Comparison of ENCODE assay signal across 11 mouse cellular contexts in the genomic region with DNA sequence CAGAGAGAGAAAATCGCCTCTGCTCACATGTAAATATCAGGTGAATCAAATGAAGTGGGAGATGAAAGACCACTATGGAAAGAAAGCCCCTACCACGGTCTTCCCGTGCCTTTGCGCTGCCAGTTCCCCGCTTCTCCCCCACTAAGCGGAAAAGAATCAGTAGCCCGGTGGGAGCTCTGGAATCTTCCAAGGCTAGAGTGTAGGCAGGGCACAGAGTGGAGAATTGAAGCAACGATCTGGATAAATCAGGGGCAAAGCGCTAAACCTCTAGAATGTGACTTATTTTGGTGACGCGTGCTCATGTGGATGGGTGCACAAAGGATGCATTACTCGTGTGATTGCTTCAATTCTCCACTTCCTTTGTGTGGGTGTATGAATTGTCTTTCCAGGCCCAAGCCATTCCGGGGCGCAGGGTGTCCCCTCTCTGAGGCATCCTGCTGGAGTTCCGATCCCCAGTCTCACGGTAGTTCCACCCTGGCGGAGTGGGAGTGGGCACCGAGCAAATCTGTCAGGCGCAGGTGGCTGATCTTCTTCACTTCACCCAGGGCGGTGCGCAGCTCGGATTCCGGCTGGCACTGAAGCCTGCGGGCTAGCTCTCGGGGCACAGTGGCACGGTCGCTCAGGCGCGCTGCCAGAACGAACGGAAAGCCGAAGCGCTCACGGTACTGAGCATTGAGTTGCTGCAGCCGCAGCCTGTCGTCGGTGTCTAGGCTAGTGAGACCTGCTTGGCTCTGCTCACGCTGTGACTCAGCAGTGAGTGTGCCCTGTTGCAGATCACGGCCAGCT. TPM values are rescaled to one million over a fixed set of nuclear protein-coding genes. Genes with fewer than 3 reads are reported as not detected.
A peak's percentile ranks its signal among the peaks of the same experiment; 100 is the strongest.
DNase-seq lines count a peak whose midpoint lies in the region; ATAC-seq and TF ChIP-seq lines count a peak whose summit lies in the region.
"Had no signal": no experiment of that assay in that cellular context is flagged by ENCODE, and none has a peak within 500 bp of the region (broad histone marks: within the 10 kb centered on the region; RNA-seq: fewer than 3 reads in every experiment).

No protein-coding gene starts in this region.

- no peak overlapping the region for H3K4me3 ChIP-seq in hindbrain, embryonic 11.5 days (ENCODE audit: low read depth, low read length)
- no peak overlapping the region for H3K4me3 ChIP-seq in hindbrain, embryonic 12.5 days
- H3K4me3 ChIP-seq in left cerebral cortex, adult 2 months: no peak overlapping the region
- H3K4me3 ChIP-seq in liver, embryonic 12.5 days: no peak overlapping the region
- H3K4me3 ChIP-seq: lung, embryonic 15.5 days had no signal

- H3K27me3 ChIP-seq in hindbrain, embryonic 11.5 days (ENCODE audit: control insufficient read depth, insufficient read depth, low read length): peaks cover 94% of the 10 kb centered on the region
- H3K27me3 ChIP-seq in hindbrain, embryonic 12.5 days: peaks cover 99% of the 10 kb centered on the region
- H3K27me3 ChIP-seq in Patski: peaks cover 11% of the 10 kb centered on the region
- peaks cover 98% of the 10 kb centered on the region for H3K27me3 ChIP-seq in liver, embryonic 12.5 days (replicated peaks)

- H3K36me3 ChIP-seq in hindbrain, embryonic 11.5 days (ENCODE audit: control insufficient read depth, insufficient read depth, low read length): no peaks in the 10 kb centered on the region
- no peaks in the 10 kb centered on the region for H3K36me3 ChIP-seq in hindbrain, embryonic 12.5 days
- no peaks in the 10 kb centered on the region for H3K36me3 ChIP-seq in liver, embryonic 12.5 days
- H3K36me3 ChIP-seq: lung, embryonic 15.5 days had no signal

- in situ Hi-C loops in Patski (cut with MboI; ENCODE audit: low pct_unique_long_range_greater_than_20kb): loop anchor here (5.0 kb wide), 2 partner anchors 408 to 643 kb away; no protein-coding TSS in a partner anchor

- no peak for TF ChIP-seq CTCF in Patski (IDR thresholded peaks at IDR 0.05)
- no peak for TF ChIP-seq CTCF in left cerebral cortex, adult 2 months (IDR thresholded peaks at IDR 0.05)

- peak; percentile 58 for DNase-seq in hindbrain, embryonic 11.5 days (ENCODE audit: low spot score)
- no peak for DNase-seq in Patski (ENCODE audit: low read depth, low spot score)
- peak; percentile 42 for DNase-seq in gastrocnemius, postnatal 10 days
- DNase-seq in neural tube, embryonic 10.5 days (ENCODE audit: extremely low spot score, low spot score): peak; percentile 61
- no peak for DNase-seq in left cerebral cortex, adult 2 months (ENCODE audit: extremely low spot score in 1 of 2, low spot score in 2 of 2)
- DNase-seq in thymus, postnatal 0 days (ENCODE audit: low spot score): no peak

- H3K9me3 ChIP-seq in hindbrain, embryonic 11.5 days (ENCODE audit: control insufficient read depth, low read length): no peaks in the 10 kb centered on the region
- no peaks in the 10 kb centered on the region for H3K9me3 ChIP-seq in hindbrain, embryonic 12.5 days (replicated peaks)
- no peaks in the 10 kb centered on the region for H3K9me3 ChIP-seq in liver, embryonic 12.5 days (replicated peaks)
- H3K9me3 ChIP-seq: lung, embryonic 15.5 days had no signal

- CTCF ChIA-PET in Patski (lab: Charles Lee): interaction anchor here (1.1 to 7.6 kb wide), 3 partner anchors 8 to 403 kb away, joined by 3 to 103 read pairs (median 51); a partner anchor contains a TSS

- under 1% methylated on average over 39 of the region's 39 CpGs for WGBS in hindbrain, embryonic 11.5 days
- WGBS in hindbrain, embryonic 12.5 days: under 1% methylated on average over 39 of the region's 39 CpGs
- 2% methylated on average over 39 of the region's 39 CpGs for WGBS in liver, embryonic 12.5 days (ENCODE audit: insufficient replicate concordance)

- H3K4me2 ChIP-seq in hindbrain, embryonic 11.5 days (replicated peaks; ENCODE audit: low read depth, low read length): no peak overlapping the region
- no peak overlapping the region for H3K4me2 ChIP-seq in hindbrain, embryonic 12.5 days (replicated peaks)
- no peak overlapping the region for H3K4me2 ChIP-seq in liver, embryonic 12.5 days
- H3K4me2 ChIP-seq: lung, embryonic 15.5 days had no signal

- no peaks in the 10 kb centered on the region; the same call in 1 of the 2 replicates for H3K4me1 ChIP-seq in hindbrain, embryonic 11.5 days (replicated peaks; ENCODE audit: control insufficient read depth, insufficient read depth, low read length)
- peaks cover 5% of the 10 kb centered on the region; the same call in 1 of the 2 replicates for H3K4me1 ChIP-seq in hindbrain, embryonic 12.5 days
- H3K4me1 ChIP-seq in liver, embryonic 12.5 days: no peaks in the 10 kb centered on the region; the same call in 1 of the 2 replicates
- H3K4me1 ChIP-seq: lung, embryonic 15.5 days had no signal

- ATAC-seq in hindbrain, embryonic 11.5 days (ENCODE audit: low FRiP score): no peak
- ATAC-seq in hindbrain, embryonic 12.5 days (ENCODE audit: low FRiP score): no peak
- peak; percentile 78 for ATAC-seq in Patski
- no peak for ATAC-seq in liver, embryonic 12.5 days

- H3K27ac ChIP-seq in hindbrain, embryonic 11.5 days (ENCODE audit: low read depth, low read length): no peak overlapping the region
- no peak overlapping the region for H3K27ac ChIP-seq in hindbrain, embryonic 12.5 days
- H3K27ac ChIP-seq in left cerebral cortex, adult 2 months: no peak overlapping the region
- no peak overlapping the region for H3K27ac ChIP-seq in liver, embryonic 12.5 days
- H3K27ac ChIP-seq: lung, embryonic 15.5 days had no signal

- intact Hi-C loops in left cerebral cortex, adult 2 months (cut with DNase I): no loop called here

- H3K9ac ChIP-seq in hindbrain, embryonic 11.5 days (ENCODE audit: low read depth, low read length): no peak overlapping the region
- H3K9ac ChIP-seq in hindbrain, embryonic 12.5 days: no peak overlapping the region
- no peak overlapping the region for H3K9ac ChIP-seq in liver, embryonic 12.5 days
- H3K9ac ChIP-seq: lung, embryonic 15.5 days had no signal

- POLR2A ChIA-PET in Patski (lab: Charles Lee): no interaction called here

RNA-seq across cellular contexts. Expression of a gene that starts 7.4 kb away (rescaled TPM):
- polyA plus RNA-seq in hindbrain, embryonic 11.5 days (2014; fragmentation: Nextera tagmentation; extraction: Ambion mirVana): not detected in 2 replicates
- polyA plus RNA-seq in hindbrain, embryonic 12.5 days (2016; fragmentation: Nextera tagmentation; extraction: Ambion mirVana): not detected in 2 replicates
- not detected for polyA plus RNA-seq in Patski (2021)
- total RNA-seq in gastrocnemius, postnatal 10 days (2021): not detected
- not detected for total RNA-seq in left cerebral cortex, adult 2 months (2021)
- polyA plus RNA-seq in thymus, postnatal 0 days (2015; fragmentation: Nextera tagmentation; extraction: Ambion mirVana): not detected in 2 replicates
- 0.21 TPM in 1 of 2 replicates, not detected in the other for polyA plus RNA-seq in liver, embryonic 12.5 days (2016; fragmentation: Nextera tagmentation; extraction: Ambion mirVana)
- polyA plus RNA-seq: gonadal fat pad, adult 2 months; lung, embryonic 15.5 days; testis, adult 2 months had no signal

RNA-seq across cellular contexts. Expression of a gene that starts 7.8 kb away (rescaled TPM):
- polyA plus RNA-seq in hindbrain, embryonic 11.5 days (2014; fragmentation: Nextera tagmentation; extraction: Ambion mirVana): not detected in 2 replicates
- not detected in 2 replicates for polyA plus RNA-seq in hindbrain, embryonic 12.5 days (2016; fragmentation: Nextera tagmentation; extraction: Ambion mirVana)
- polyA plus RNA-seq in Patski (2021): 0.13 TPM
- total RNA-seq in gastrocnemius, postnatal 10 days (2021): not detected
- total RNA-seq in left cerebral cortex, adult 2 months (2021): not detected
- 0.13 TPM in 1 of 2 replicates, not detected in the other for polyA plus RNA-seq in thymus, postnatal 0 days (2015; fragmentation: Nextera tagmentation; extraction: Ambion mirVana)
- not detected in 2 replicates for polyA plus RNA-seq in liver, embryonic 12.5 days (2016; fragmentation: Nextera tagmentation; extraction: Ambion mirVana)
- polyA plus RNA-seq: lung, embryonic 15.5 days; testis, adult 2 months had no signal

RNA-seq across cellular contexts. Expression of a gene that starts 45.1 kb away (rescaled TPM):
- not detected in 2 replicates for polyA plus RNA-seq in hindbrain, embryonic 11.5 days (2014; fragmentation: Nextera tagmentation; extraction: Ambion mirVana)
- not detected in 2 replicates for polyA plus RNA-seq in hindbrain, embryonic 12.5 days (2016; fragmentation: Nextera tagmentation; extraction: Ambion mirVana)
- not detected for polyA plus RNA-seq in Patski (2021)
- total RNA-seq in gastrocnemius, postnatal 10 days (2021): not detected
- total RNA-seq in left cerebral cortex, adult 2 months (2021): not detected
- not detected in 2 replicates for polyA plus RNA-seq in thymus, postnatal 0 days (2015; fragmentation: Nextera tagmentation; extraction: Ambion mirVana)
- polyA plus RNA-seq in liver, embryonic 12.5 days (2016; fragmentation: Nextera tagmentation; extraction: Ambion mirVana): 0.06 and 0.25 TPM in 2 replicates
- polyA plus RNA-seq: gonadal fat pad, adult 2 months; lung, embryonic 15.5 days; testis, adult 2 months had no signal

Comparison
In these comparisons a context has a peak if more than half of its experiments do, and no peak if none do; other contexts are left out.
1. DNase-seq: peak in hindbrain, embryonic 11.5 days (single experiment), gastrocnemius, postnatal 10 days (single experiment) and neural tube, embryonic 10.5 days (single experiment); none in Patski (single experiment), left cerebral cortex, adult 2 months (0 of 2) and thymus, postnatal 0 days (single experiment).